Mouse (Mus musculus) heart, embryonic 12.5 days (tissue): Measurements from ENCODE around the gene Ift140. TPM values are rescaled to one million over a fixed set of nuclear protein-coding genes. Genes with fewer than 3 reads are reported as not detected.
A peak's percentile ranks its signal among the peaks of the same experiment; 100 is the strongest.
"Not testable (repeated sequence)": the region's sequence is repeated elsewhere in the genome, so short reads cannot be mapped to it uniquely, and the experiment has no call there.

Source experiments
- ATAC-seq: fragments of 200-750 bp; cut with Nextera tagmentation; 2 replicates; pipeline ENCODE4 v1.8.0; 2017; ENCODE audit warnings: moderate TSS enrichment, moderate library complexity; ENCODE audit not compliant: insufficient number of reproducible peaks, low FRiP score
- H3K27ac ChIP-seq: fragments of 300-500 bp; sonication (generic); 2 replicates; pipeline ENCODE4 v1.5.1; 2016; ENCODE audit warnings: mild to moderate bottlenecking, moderate library complexity; ENCODE audit not compliant: poor library complexity, severe bottlenecking
- H3K27me3 ChIP-seq: fragments of 300-500 bp; sonication (generic); replicated peaks from 2 replicates; pipeline ENCODE4 v1.6.1; 2016; ENCODE audit warnings: mild to moderate bottlenecking, moderate library complexity
- H3K36me3 ChIP-seq: fragments of 300-500 bp; sonication (generic); 2 replicates; pipeline ENCODE4 v1.6.1; 2016; ENCODE audit warnings: mild to moderate bottlenecking, moderate library complexity
- H3K4me1 ChIP-seq: fragments of 300-500 bp; sonication (generic); replicated peaks from 2 replicates; pipeline ENCODE4 v1.6.1; 2016; ENCODE audit warnings: mild to moderate bottlenecking
- H3K4me2 ChIP-seq: fragments of 300-500 bp; sonication (generic); 2 replicates; pipeline ENCODE4 v1.6.1; 2016; ENCODE audit warnings: mild to moderate bottlenecking, moderate library complexity
- H3K4me3 ChIP-seq: fragments of 300-500 bp; sonication (generic); 2 replicates; pipeline ENCODE4 v1.5.1; 2016; ENCODE audit warnings: mild to moderate bottlenecking
- H3K9ac ChIP-seq: fragments of 300-500 bp; sonication (generic); 2 replicates; pipeline ENCODE4 v1.6.1; 2016; ENCODE audit warnings: mild to moderate bottlenecking, moderate library complexity
- H3K9me3 ChIP-seq: fragments of 300-500 bp; sonication (generic); replicated peaks from 2 replicates; pipeline ENCODE4 v1.6.1; 2016; ENCODE audit warnings: mild to moderate bottlenecking, moderate library complexity
- WGBS: fragments of 180-500 bp; shearing (Covaris S2); methylation state at CpG from one replicate; pipeline ENCODE4 v1.1.7; 2016; 5-methylcytosine and 5-hydroxymethylcytosine counted together
- polyA plus RNA-seq: library from polyadenylated mRNA; unstranded; fragments of >200 nt; fragmentation: Nextera tagmentation; extraction: Ambion mirVana; gene quantifications from 2 replicates; pipeline ENCODE4 v1.2.1, GENCODE M21; 2016

The Ift140 gene
- polyA plus RNA-seq, 1 experiment from 2014 or later: 14.4 TPM

DNA sequence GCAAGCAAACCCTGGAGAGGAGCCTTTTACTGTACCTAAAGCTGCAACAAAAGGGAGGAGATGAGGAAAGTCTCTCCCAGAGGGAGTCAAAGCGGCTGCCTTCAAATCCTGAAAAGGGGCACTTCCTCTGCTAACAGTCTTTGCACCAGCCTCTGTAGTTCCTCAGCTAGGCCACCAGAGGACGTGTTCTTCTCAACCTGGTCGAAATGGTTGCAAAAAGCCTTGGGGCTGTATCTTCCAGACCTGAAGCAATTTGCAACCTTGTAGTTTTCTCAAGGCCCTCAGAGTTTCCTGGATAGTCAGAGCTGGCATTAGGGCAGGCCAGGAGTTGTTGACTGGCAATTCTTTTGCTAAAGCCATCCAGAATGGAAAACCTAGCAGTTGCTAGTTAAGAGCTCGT lies 101.4 kb downstream of the Ift140 start:
- Histone ChIP-seq H3K4me3 (no peak overlapping the region), H3K4me1 (peaks cover 15% of the 10 kb centered on the region), H3K9ac (no peak overlapping the region), H3K36me3 (peaks cover 17% of the 10 kb centered on the region), H3K9me3 (no peaks in the 10 kb centered on the region), H3K4me2 (no peak overlapping the region), H3K27me3 (0 out of 2 replicates have a peak, but pooled peaks cover 7% of the 10 kb centered on the region), H3K27ac (no peak overlapping the region)
- WGBS: 30% methylated on average over 4 of the region's 4 CpGs
- ATAC-seq: no peak

DNA sequence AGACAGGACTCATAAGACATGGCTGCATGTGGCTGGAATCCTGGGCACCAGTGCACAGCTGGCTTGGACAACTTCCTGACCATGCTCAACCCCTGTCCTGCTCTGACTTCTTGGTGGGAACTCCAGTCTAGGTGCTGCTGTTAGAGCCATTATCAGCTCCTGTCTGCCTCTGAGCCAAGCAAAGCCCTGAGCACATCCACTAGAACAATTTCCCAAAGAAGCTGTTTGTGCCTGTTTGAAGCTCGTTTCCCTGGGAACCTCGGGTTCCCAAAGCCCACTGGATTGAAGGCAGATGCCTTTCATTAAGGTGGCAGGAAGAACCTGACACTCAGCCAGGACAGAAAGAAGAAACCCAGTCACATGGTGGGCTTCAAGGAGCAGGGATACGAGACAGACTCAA lies 104.5 kb downstream of the Ift140 start, which contains the start of gene Ptx4:
TSS of gene Ptx4 (plus strand) at position 355 of the 400 bp plus-strand sequence.
- Histone ChIP-seq H3K4me2 (no peak within 1 kb of the TSS), H3K9ac (no peak within 1 kb of the TSS), H3K4me1 (peaks cover 5% of the 10 kb centered on the region; the same call in 1 of the 2 replicates), H3K4me3 (no peak within 1 kb of the TSS), H3K27me3 (peaks cover 15% of the 10 kb centered on the region; the same call in 1 of the 2 replicates), H3K36me3 (no peaks in the 10 kb centered on the region), H3K9me3 (no peaks in the 10 kb centered on the region), H3K27ac (no peak within 1 kb of the TSS)
- no peak for ATAC-seq
- 29% methylated on average over 3 of the region's 3 CpGs for WGBS

DNA sequence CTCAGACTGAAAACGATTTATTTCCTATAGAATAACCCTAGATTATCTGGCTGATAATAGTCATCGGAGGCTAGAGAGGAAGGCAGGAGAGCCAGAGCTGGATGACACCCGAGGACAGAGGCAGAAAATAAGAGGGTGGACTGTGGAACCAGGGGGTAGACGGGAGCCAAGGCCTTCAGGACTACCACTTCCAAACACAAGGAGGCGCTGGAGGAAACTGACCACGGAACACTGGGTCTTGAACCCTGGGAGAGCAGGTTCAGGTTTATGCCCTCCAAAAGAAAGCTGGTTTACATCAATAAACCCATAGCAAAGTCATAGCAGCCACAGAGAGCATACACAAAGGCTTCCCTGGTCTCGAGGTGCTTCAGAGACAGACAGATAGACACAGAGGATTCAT lies 108.1 kb downstream of the Ift140 start:
- Histone ChIP-seq H3K4me1 (peaks cover 8% of the 10 kb centered on the region; the same call in 1 of the 2 replicates), H3K4me2 (no peak overlapping the region), H3K9ac (no peak overlapping the region), H3K27ac (no peak overlapping the region), H3K9me3 (no peaks in the 10 kb centered on the region), H3K4me3 (no peak overlapping the region), H3K27me3 (peaks cover 15% of the 10 kb centered on the region; the same call in 1 of the 2 replicates), H3K36me3 (no peaks in the 10 kb centered on the region)
- 24% methylated on average over 7 of the region's 7 CpGs for WGBS
- no peak for ATAC-seq

DNA sequence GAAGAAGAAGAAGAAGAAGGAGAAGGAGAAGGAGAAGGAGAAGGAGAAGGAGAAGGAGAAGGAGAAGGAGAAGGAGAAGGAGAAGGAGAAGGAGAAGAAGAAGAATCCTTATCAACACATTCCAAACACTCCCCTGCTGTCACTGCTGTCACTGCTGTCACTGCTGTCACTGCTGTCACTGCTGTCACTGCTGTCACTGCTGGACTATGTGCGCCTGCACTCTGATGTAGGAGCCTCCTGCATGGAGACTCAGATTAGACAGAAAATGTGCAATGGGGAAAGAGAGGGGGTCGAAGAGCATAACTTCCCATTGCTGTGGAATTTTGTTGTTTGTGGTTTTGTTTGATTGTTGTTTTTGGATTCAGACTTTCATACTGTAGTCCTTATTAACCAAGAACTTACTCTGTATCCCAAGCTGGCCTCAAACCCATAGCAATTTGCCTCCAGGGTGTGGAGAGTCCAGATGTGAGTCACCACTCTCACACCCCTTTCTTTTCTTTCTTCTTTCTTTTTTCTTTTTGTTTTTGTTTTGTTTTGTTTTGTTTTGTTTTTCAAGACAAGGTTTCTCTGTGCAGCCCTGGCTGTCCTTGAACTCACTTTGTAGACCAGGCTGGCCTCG lies 109.7 kb downstream of the Ift140 start:
- not testable (repeated sequence) for H3K9me3 ChIP-seq, H3K4me1 ChIP-seq, H3K36me3 ChIP-seq, H3K27ac ChIP-seq, ATAC-seq, H3K4me3 ChIP-seq, H3K9ac ChIP-seq, H3K4me2 ChIP-seq
- WGBS: 56% methylated on average over 3 of the region's 3 CpGs
- peaks cover 15% of the 10 kb centered on the region; the same call in 1 of the 2 replicates for H3K27me3 ChIP-seq

DNA sequence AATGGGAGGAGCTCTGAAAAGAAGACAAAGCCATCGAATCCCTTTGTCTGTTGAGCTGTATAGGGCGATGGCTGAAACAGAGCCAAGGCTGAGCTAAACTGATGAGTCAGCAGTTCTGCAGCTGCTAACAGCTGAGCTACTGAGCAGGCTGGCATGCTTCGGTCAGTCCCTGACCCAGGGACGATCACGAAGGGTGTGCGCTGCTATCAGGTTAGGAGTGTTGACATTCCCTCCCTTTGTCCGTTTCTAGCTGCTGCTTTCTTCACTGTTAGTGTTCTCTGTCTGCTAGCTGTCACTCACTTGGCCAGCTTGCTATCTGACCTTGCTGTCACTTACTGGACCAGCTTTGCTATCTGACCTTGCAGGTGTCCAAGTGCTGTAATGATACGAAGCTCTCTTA lies 111.2 kb downstream of the Ift140 start:
- peaks cover 8% of the 10 kb centered on the region; the same call in 1 of the 2 replicates for H3K4me1 ChIP-seq
- ATAC-seq: peak; percentile 90
- peak overlapping the region; percentile 41 for H3K4me2 ChIP-seq
- no peak overlapping the region for H3K4me3 ChIP-seq
- 0 out of 2 replicates have a peak overlapping the region, but pooled peaks have one; percentile 11 for H3K27ac ChIP-seq
- 16% methylated on average over 8 of the region's 8 CpGs for WGBS
- H3K27me3 ChIP-seq: peaks cover 8% of the 10 kb centered on the region; the same call in 1 of the 2 replicates
- no peaks in the 10 kb centered on the region for H3K9me3 ChIP-seq
- H3K36me3 ChIP-seq: no peaks in the 10 kb centered on the region
- H3K9ac ChIP-seq: no peak overlapping the region

DNA sequence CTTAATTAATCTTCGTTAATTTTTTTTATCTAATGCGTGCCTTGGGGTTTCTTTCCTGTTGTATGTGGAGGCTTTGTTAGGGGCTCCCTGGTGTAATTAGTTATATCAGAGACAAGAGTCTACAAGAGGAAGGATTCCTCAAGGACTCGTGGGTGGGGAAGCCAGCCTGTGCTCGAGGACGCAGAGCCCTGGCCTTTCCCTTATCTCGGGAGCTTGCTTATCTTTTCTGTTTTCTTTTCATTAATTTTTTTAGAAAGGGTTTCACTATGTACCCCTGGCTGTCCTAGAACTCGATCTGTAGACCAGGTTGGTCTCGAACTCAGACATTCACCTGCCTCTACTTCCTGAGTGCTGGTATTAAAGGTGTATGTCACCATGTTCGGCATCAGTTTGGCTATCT lies 111.8 kb downstream of the Ift140 start:
- WGBS: 44% methylated on average over 9 of the region's 9 CpGs
- H3K4me2 ChIP-seq: 0 out of 2 replicates have a peak overlapping the region, but pooled peaks have one; percentile 41

DNA sequence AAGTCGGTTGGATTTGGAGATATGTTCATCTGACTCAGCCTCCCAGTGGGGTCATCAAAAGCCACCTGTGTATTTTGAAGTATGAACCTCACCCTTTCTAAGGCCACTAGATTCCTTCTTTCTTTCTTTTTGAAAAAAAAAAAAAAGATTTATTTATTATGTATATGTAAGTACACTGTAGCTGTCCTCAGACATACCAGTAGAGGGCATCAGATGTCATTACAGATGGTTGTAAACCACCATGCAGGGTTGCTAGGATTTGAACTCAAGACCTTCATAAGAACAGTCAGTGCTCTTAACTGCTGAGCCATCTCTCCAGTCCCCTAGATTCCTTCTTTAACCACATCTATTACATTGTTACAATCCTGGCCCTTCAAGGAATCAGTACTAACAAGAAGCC lies 114.2 kb downstream of the Ift140 start:
- H3K27me3 ChIP-seq: no peaks in the 10 kb centered on the region
- no peak overlapping the region for H3K4me3 ChIP-seq
- no peak overlapping the region for H3K27ac ChIP-seq
- 88% methylated on average over 1 of the region's 1 CpGs for WGBS
- no peak overlapping the region for H3K4me2 ChIP-seq
- H3K9ac ChIP-seq: no peak overlapping the region
- H3K36me3 ChIP-seq: no peaks in the 10 kb centered on the region
- peaks cover 19% of the 10 kb centered on the region for H3K4me1 ChIP-seq
- H3K9me3 ChIP-seq: no peaks in the 10 kb centered on the region
- no peak for ATAC-seq

More for the DNA sequence above, 111.8 kb downstream of the Ift140 start:
- Histone ChIP-seq H3K27me3 (peaks cover 6% of the 10 kb centered on the region; the same call in 1 of the 2 replicates), H3K4me1 (peaks cover 8% of the 10 kb centered on the region; the same call in 1 of the 2 replicates), H3K9me3 (no peaks in the 10 kb centered on the region), H3K27ac (no peak overlapping the region), H3K36me3 (no peaks in the 10 kb centered on the region), H3K4me3 (no peak overlapping the region), H3K9ac (no peak overlapping the region)
- no peak for ATAC-seq

DNA sequence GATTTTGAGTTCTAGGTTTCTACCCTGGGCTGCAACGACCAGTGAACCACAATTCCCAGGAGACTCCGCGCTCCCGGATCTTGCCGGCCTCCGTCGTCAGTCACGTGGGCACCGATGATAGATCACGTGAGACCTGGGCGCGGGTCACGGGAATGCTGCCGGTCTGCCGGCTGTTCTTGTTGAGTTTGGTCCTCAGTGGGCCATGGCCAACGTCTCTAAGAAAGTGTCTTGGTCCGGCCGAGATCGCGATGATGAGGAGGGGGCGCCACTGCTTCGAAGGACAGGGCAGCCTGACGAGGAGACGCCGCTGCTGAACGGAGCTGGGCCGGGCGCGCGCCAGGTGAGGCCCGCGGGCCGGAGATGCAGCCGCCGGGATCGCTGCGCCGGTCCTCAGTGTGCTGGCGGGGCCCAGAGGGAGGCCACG lies 117.4 kb downstream of the Ift140 start, which contains the start of gene Clcn7:
TSS of gene Clcn7 (plus strand) at position 117 of the 424 bp plus-strand sequence.
- Histone ChIP-seq H3K27me3 (no peaks in the 10 kb centered on the region), H3K27ac (no peak within 1 kb of the TSS)
- under 1% methylated on average over 40 of the region's 40 CpGs for WGBS

DNA sequence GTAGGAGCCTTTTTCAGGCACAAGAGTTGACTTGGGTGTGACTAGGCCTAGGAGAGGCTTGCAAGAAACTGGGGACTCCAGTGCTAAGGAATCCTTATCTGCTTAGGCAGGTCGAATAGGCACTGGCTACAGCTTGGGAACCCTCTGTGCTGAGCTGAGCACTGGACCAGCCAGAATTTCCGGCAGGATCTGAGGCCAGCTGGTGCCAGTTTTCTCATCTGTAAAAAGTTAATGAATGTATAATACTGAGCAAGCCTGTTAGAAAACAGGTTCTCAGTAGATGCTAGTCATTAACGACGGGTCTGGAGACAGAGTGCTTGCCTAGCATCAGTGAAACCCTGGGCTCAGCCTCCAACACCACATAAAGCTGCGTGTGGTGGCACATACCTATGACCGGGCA lies 119.7 kb downstream of the Ift140 start:
- H3K4me3 ChIP-seq: no peak overlapping the region
- no peak for ATAC-seq
- H3K4me1 ChIP-seq: peaks cover 11% of the 10 kb centered on the region
- no peaks in the 10 kb centered on the region for H3K27me3 ChIP-seq
- no peak overlapping the region for H3K27ac ChIP-seq
- no peak overlapping the region for H3K4me2 ChIP-seq
- WGBS: 86% methylated on average over 6 of the region's 6 CpGs
- H3K36me3 ChIP-seq: peaks cover 16% of the 10 kb centered on the region; the same call in 1 of the 2 replicates
- H3K9me3 ChIP-seq: no peaks in the 10 kb centered on the region
- H3K9ac ChIP-seq: no peak overlapping the region

More for the DNA sequence above, 117.4 kb downstream of the Ift140 start, which contains the start of gene Clcn7:
- Histone ChIP-seq H3K9me3 (no peaks in the 10 kb centered on the region), H3K36me3 (peaks cover 11% of the 10 kb centered on the region; the same call in 1 of the 2 replicates), H3K4me1 (peaks cover 11% of the 10 kb centered on the region), H3K4me2 (peak within 1 kb of the TSS; percentile 74), H3K9ac (peak within 1 kb of the TSS; percentile 82), H3K4me3 (peak within 1 kb of the TSS; percentile 89)
- ATAC-seq: peak; percentile 97

DNA sequence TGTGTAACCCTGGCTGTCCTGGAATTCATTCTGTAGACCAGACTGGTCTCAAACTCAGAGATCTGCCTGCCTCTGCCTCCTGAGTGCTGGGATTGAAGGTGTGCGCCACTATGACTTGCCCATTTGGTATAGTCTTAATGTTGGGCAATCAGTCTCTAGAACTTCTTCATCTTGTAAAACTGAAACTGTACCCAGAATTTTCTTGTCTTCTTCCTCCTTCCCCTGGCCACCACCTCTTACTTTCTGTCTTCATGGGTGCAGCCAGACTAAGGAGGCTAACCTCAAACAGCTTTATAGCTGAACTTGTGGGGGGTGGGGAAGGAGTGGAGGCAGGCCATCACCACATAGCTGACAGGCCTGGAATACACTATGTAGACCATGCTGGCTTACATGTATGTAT lies 122.9 kb downstream of the Ift140 start:
- Histone ChIP-seq H3K4me1 (peaks cover 10% of the 10 kb centered on the region), H3K27me3 (no peaks in the 10 kb centered on the region), H3K4me3 (no peak overlapping the region), H3K9ac (no peak overlapping the region), H3K9me3 (no peaks in the 10 kb centered on the region), H3K27ac (no peak overlapping the region), H3K36me3 (peaks cover 19% of the 10 kb centered on the region; the same call in 1 of the 2 replicates), H3K4me2 (no peak overlapping the region)
- ATAC-seq: no peak
- 90% methylated on average over 1 of the region's 1 CpGs for WGBS

DNA sequence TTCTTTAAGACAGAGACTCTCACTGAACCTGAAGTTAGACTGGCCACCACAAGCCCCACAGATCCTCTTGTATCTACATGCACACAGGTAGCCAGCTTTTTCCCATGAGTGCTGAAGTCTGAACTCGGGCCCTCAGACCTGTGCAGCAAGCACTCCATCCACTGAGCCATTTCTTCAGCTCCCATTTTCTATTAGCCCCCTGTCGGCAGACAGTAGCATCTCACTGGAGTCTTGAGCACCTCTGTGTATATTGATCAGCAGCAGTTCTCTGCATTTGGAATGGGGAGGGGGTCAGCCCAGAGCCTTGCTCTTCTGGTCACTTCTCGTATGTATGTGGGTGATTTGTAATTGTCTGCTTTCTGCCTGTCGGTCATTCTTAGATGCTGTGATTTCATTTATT lies 124.1 kb downstream of the Ift140 start:
- WGBS: 72% methylated on average over 4 of the region's 4 CpGs
- no peak for ATAC-seq
- H3K4me3 ChIP-seq: no peak overlapping the region

More for the DNA sequence above, 124.1 kb downstream of the Ift140 start:
- Histone ChIP-seq H3K4me2 (no peak overlapping the region), H3K36me3 (peaks cover 25% of the 10 kb centered on the region; the same call in 1 of the 2 replicates), H3K9ac (no peak overlapping the region), H3K9me3 (no peaks in the 10 kb centered on the region), H3K27me3 (no peaks in the 10 kb centered on the region), H3K4me1 (peaks cover 8% of the 10 kb centered on the region; the same call in 1 of the 2 replicates), H3K27ac (no peak overlapping the region)
